Mouse (Mus musculus) lung, adult 2 months (tissue): ENCODE data around the gene Vwa2.

Source experiments
- CTCF ChIP-seq: fragments of 200-500 bp; IDR thresholded peaks from 2 replicates; pipeline ENCODE4 v1.5.1; 2011; ENCODE audit warnings: mild to moderate bottlenecking, low read length, control low read depth; ENCODE audit not compliant: insufficient read depth
- POLR2A ChIP-seq: fragments of 200-500 bp; IDR thresholded peaks from 2 replicates; pipeline ENCODE4 v1.6.1; 2011; ENCODE audit warnings: low read depth, mild to moderate bottlenecking, control low read depth, low read length, borderline replicate concordance; ENCODE audit errors: extremely low read depth

GRCm38 (mm10) chr19:56893326-56893725 is 19.3 kb downstream of the Vwa2 start:
- TF ChIP-seq CTCF (no peak), POLR2A (no peak)
